Mouse (Mus musculus) left cerebral cortex, postnatal 36 days (tissue): ENCODE measurements at regions not wholly inside any gene's neighbourhood (a gene's known extent, or its start where the extent isn't known, plus 50 kb on each side); places are given as distances from the start of the nearest gene placed in this dataset.

Experiments
- DNase-seq, 2 experiments: peaks; one replicate each; pipeline ENCODE4 v3.0.0; 2021 to 2022; ENCODE audit warnings: low spot score in 2 of 2, mixed read lengths in 1 of 2
- intact Hi-C: fragments of 180-260 bp; cut with DNase I; formaldehyde crosslinking; loops from one replicate; pipeline ENCODE4 v1.15.1; 2025

- DNase-seq = no peak
- intact Hi-C loops = no loop called here
Observed at GRCm38 (mm10) chr5:37902741-37903140, 78.4 kb upstream of the Msx1 start.

DNA sequence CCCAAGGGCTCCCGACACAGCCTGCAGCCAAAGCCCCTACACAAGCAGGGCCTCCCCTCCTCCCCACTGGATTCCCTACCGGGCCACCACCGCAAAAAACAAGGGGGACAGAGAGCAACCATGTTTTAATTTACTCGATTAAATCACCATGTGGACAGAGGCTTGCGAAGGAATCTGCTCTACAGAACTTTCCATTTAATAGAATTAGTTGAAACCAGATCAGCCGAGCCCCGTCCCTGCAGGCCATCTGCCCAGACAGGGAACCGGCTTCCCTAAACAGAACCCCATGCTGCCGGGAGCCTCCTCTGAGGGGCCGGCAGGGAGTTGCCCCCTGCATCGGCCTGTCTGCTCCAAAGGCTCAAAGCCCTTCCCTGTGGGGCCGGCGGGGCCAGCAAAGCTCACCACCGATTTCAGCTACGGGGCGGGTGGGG is 77.5 kb upstream of the Msx1 start:
- DNase-seq = no peak
- intact Hi-C loops = no loop called here

- no peak for DNase-seq
- intact Hi-C loops = no loop called here
Observed at GRCm38 (mm10) chr5:37898041-37898615, 73.7 kb upstream of the Msx1 start.

- intact Hi-C loops = no loop called here
- no peak for DNase-seq
Observed at GRCm38 (mm10) chr5:37897501-37897900, 73.1 kb upstream of the Msx1 start.

DNA sequence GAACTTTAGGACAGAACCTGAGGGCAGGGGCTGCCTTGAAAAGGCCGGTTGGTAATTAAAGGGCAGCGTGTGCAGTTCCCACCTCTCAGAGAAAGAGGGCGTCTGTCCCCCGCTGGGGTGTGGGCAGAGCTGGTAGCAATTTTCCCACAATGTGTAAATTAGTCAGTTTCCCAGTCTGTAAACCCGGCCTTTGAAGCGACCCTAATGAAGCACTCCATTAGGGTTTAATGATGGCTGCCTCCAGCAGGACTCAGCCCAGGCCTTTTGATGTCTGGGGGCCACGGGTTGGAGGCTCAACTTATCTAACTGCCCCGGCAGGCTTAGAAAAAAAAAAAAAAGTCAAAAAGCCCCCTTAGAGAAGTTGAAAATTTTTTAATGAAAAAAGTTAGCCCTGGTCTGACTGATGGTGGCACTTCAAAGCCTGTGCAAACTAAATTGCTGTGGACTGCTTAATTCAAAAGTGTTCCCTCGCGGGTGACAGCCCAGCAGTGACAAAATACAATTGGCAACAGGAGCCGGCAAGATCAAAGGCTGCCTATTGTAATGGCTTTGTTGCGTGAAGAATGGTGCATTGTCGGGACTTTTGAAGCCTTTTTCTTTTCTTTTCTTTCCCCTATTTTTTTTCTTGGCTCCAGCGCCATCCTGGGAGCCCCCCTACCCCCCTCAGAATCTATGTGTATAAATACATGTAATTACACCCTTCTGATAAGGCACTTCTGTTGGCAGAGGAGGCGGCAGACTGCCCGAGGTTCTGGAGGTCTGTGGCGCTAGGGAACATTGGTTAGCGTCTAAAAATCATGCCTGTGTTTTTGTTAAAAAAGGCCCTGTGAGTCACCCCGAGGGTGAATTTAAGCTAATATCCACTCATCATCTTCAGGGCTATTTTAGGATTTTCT is 71.3 kb upstream of the Msx1 start:
- intact Hi-C loops = no loop called here
- no peak for DNase-seq

GRCm38 (mm10) chr5:37893639-37894550 is 69.5 kb upstream of the Msx1 start:
- intact Hi-C loops = no loop called here
- no peak for DNase-seq

- DNase-seq = no peak
- intact Hi-C loops = no loop called here
Observed at GRCm38 (mm10) chr5:37890641-37891040, 66.3 kb upstream of the Msx1 start.

DNA sequence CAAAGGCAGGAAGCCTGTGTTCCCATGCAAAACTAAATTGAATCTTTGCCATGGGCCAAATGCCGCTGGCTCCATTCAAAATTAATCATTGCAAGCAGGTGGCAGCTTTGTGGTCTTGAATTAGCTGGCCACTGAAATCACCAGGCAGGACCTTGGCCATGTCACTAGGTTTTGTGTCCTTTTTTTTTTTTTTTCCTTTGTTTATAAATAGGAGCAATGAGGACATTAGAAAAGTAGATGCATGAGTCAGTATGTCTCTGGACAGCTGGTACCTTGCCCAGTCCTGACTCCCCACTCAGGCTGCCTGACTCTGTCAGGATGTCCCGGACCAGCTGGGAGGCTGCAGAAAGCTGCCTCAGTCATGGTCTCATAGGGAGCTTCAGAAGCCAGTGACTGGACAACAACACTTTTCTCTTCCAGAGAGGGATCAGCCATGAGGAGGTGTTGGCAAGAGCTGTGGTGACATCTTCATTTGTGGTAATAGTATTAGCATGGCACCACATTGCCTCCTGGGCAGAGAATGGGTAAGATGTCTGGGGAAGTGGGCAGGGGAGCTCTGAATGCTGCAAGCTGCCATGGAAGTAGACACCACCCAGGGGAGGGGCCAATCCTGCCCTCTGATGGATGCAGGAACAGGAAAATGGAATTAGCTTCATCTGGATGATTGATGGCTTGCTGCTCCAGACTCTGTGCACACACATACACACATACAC is 55.4 kb upstream of the Msx1 start:
- intact Hi-C loops = no loop called here

DNA sequence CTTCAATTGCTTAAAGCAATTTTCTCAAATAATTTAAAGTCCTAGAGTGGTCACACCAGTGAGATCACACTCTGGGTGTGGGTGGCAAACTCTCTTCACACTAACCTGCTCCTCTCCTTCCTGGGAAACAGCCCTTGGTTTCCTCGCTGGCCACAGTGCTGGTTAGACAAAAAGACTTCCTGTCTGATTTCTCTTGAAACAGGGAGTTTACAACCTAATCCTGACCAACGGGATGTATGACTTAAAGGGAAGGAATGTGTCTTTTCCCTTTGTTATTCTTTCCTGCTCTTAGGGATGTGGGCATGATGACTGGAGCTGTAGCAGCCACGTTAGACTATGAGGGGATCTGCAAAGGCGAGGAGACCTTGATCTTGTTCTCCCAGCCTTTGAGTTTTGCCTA is 51.9 kb upstream of the Msx1 start:
- intact Hi-C loops = no loop called here
- DNase-seq = no peak

More for the DNA sequence above, 55.4 kb upstream of the Msx1 start:
- no peak for DNase-seq

- peak in 1 of 2 experiments; percentile 16 for DNase-seq
- intact Hi-C loops = no loop called here
Observed at GRCm38 (mm10) chr5:37875452-37875851, 51.1 kb upstream of the Msx1 start.

GRCm38 (mm10) chr5:37874784-37875281 is 50.5 kb upstream of the Msx1 start:
- no peak for DNase-seq
- intact Hi-C loops = no loop called here
